In the genomic region with DNA sequence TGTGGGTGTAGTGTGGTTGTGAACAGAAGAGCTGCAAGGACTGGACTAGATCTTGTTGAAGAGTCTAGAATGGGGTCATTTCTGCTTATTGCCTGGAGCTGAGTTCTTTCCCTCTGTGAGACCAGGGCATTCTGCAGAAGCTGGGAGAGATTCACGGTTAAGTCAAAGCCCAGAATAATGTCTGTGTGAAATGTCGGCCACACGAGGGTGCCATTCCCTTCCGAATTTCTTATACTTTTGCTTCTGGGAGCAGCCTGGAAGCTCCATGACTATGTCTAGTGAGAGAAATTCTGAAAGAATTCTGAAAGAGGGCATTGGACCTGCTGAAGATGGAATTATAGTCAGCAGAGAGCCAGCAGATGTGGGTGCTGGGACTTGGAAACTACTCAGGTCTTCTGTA, we compare ENCODE assay signal across 9 mouse cellular contexts. TPM values are rescaled to one million over a fixed set of nuclear protein-coding genes. Genes with fewer than 3 reads are reported as not detected.
DNase-seq lines count a peak whose midpoint lies in the region; ATAC-seq and TF ChIP-seq lines count a peak whose summit lies in the region.
"Had no signal": no experiment of that assay in that cellular context is flagged by ENCODE, and none has a peak within 500 bp of the region (broad histone marks: within the 10 kb centered on the region; RNA-seq: fewer than 3 reads in every experiment).

No protein-coding gene starts in this region.

- peaks cover 11% of the 10 kb centered on the region; the same call in 1 of the 2 replicates for H3K36me3 ChIP-seq in embryonic facial prominence, embryonic 10.5 days (replicated peaks)
- H3K36me3 ChIP-seq in kidney, postnatal 0 days (ENCODE audit: insufficient read depth, low read length) = no peaks in the 10 kb centered on the region
- H3K36me3 ChIP-seq in liver, embryonic 14.5 days (replicated peaks; ENCODE audit: control insufficient read depth, insufficient read depth, low read depth) = no peaks in the 10 kb centered on the region

- 8% methylated on average over 4 of the region's 4 CpGs for WGBS in embryonic facial prominence, embryonic 10.5 days
- WGBS in kidney, postnatal 0 days = 11% methylated on average over 4 of the region's 4 CpGs
- 9% methylated on average over 4 of the region's 4 CpGs for WGBS in liver, embryonic 14.5 days (ENCODE audit: insufficient replicate concordance)

- H3K27me3 ChIP-seq in embryonic facial prominence, embryonic 10.5 days (replicated peaks; ENCODE audit: low read depth, poor library complexity, severe bottlenecking) = no peaks in the 10 kb centered on the region
- no peaks in the 10 kb centered on the region for H3K27me3 ChIP-seq in kidney, postnatal 0 days (ENCODE audit: insufficient read depth, low read length)
- H3K27me3 ChIP-seq in liver, embryonic 14.5 days (ENCODE audit: control insufficient read depth, insufficient read depth, low read length) = no peaks in the 10 kb centered on the region

- no peak overlapping the region for H3K9ac ChIP-seq in kidney, postnatal 0 days (ENCODE audit: low read depth, low read length)
- H3K9ac ChIP-seq in liver, embryonic 14.5 days (replicated peaks) = no peak overlapping the region

- DNase-seq in left cerebral cortex, adult 18-20 months (ENCODE audit: low spot score in 2 of 2) = peak; percentile 80 to 82
- DNase-seq in left cerebral cortex, adult 11 months (ENCODE audit: low spot score) = no peak
- DNase-seq in adrenal gland, adult 2 months = peak; percentile 72
- DNase-seq in embryonic facial prominence, embryonic 10.5 days (ENCODE audit: low spot score) = peak; percentile 49
- DNase-seq in kidney, postnatal 0 days (ENCODE audit: low spot score) = peak; percentile 84
- no peak for DNase-seq in liver, embryonic 14.5 days (ENCODE audit: low read depth in 3 of 3, low spot score in 3 of 3)
- DNase-seq in right cerebral cortex, postnatal 14 days = peak; percentile 70

- TF ChIP-seq CTCF in kidney, postnatal 0 days (IDR thresholded peaks at IDR 0.05; ENCODE audit: low read depth) = peak; percentile 81
- peak; percentile 33; the same call in 1 of the 2 replicates for TF ChIP-seq CTCF in liver, embryonic 14.5 days (IDR thresholded peaks at IDR 0.05; ENCODE audit: low read depth)

- H3K4me1 ChIP-seq in embryonic facial prominence, embryonic 10.5 days = peaks cover 9% of the 10 kb centered on the region
- H3K4me1 ChIP-seq in kidney, postnatal 0 days (replicated peaks; ENCODE audit: insufficient read depth, low read length) = no peaks in the 10 kb centered on the region
- peaks cover 0 to 2% of the 10 kb centered on the region in 2 experiments; a peak in 1 of 4 replicates for H3K4me1 ChIP-seq in liver, embryonic 14.5 days (replicated peaks; ENCODE audit: control insufficient read depth in 2 of 2, insufficient read depth in 2 of 2, low read length in 1 of 2)

- no peak for TF ChIP-seq EP300 in liver, embryonic 14.5 days (IDR thresholded peaks at IDR 0.05; ENCODE audit: low read depth)

- ATAC-seq in kidney, postnatal 0 days (replicated peaks; ENCODE audit: low FRiP score, low read depth) = no peak
- ATAC-seq in liver, embryonic 14.5 days (ENCODE audit: insufficient read depth) = no peak
- no peak for ATAC-seq in megakaryocyte-erythroid progenitor cell, adult 5-6 weeks (replicated peaks; ENCODE audit: low FRiP score, low TSS enrichment, poor library complexity, severe bottlenecking)

- H3K4me3 ChIP-seq in embryonic facial prominence, embryonic 10.5 days = no peak overlapping the region
- no peak overlapping the region for H3K4me3 ChIP-seq in kidney, postnatal 0 days (replicated peaks; ENCODE audit: low read depth, low read length)
- H3K4me3 ChIP-seq in liver, embryonic 14.5 days (ENCODE audit: insufficient read depth in 1 of 2, low read depth in 2 of 2, low read length in 2 of 2) = no peak overlapping the region

- H3K4me2 ChIP-seq in kidney, postnatal 0 days (ENCODE audit: low read length) = no peak overlapping the region
- H3K4me2 ChIP-seq in liver, embryonic 14.5 days (ENCODE audit: low read depth) = no peak overlapping the region

- no peaks in the 10 kb centered on the region for H3K9me3 ChIP-seq in embryonic facial prominence, embryonic 10.5 days
- H3K9me3 ChIP-seq in kidney, postnatal 0 days (replicated peaks; ENCODE audit: low read length) = no peaks in the 10 kb centered on the region
- H3K9me3 ChIP-seq in liver, embryonic 14.5 days (ENCODE audit: control insufficient read depth, low read length) = no peaks in the 10 kb centered on the region

- no peak overlapping the region for H3K27ac ChIP-seq in embryonic facial prominence, embryonic 10.5 days (replicated peaks)
- H3K27ac ChIP-seq in kidney, postnatal 0 days = no peak overlapping the region
- H3K27ac ChIP-seq in liver, embryonic 14.5 days = no peak overlapping the region

RNA-seq across cellular contexts. Expression of a gene that starts 3.0 kb away (rescaled TPM):
- total RNA-seq in left cerebral cortex, adult 18-20 months (2021) = 1 to 10 TPM; 5.4 to 7.5 TPM
- total RNA-seq in adrenal gland, adult 2 months (2021) = 1 to 10 TPM in 1 of 2 experiments, under 1 TPM in 1; 0.78 to 1.6 TPM
- polyA plus RNA-seq in adrenal gland, adult 2 months (2012; rRNA removed) = 0.87 and 1.5 TPM in 2 replicates
- polyA plus RNA-seq in embryonic facial prominence, embryonic 10.5 days (2016; fragmentation: Nextera tagmentation; extraction: Ambion mirVana) = 0.37 and 0.53 TPM in 2 replicates
- polyA plus RNA-seq in kidney, postnatal 0 days (2015; fragmentation: Nextera tagmentation; extraction: Ambion mirVana) = 0.37 and 0.50 TPM in 2 replicates
- 0.08 and 0.14 TPM in 2 replicates for polyA plus RNA-seq in liver, embryonic 14.5 days (2012; rRNA removed)
- polyA plus RNA-seq in liver, embryonic 14.5 days (2014; fragmentation: Nextera tagmentation; extraction: Ambion mirVana) = 0.10 and 0.13 TPM in 2 replicates
- not detected in 2 replicates for total RNA-seq in megakaryocyte-erythroid progenitor cell, adult 5-6 weeks (2014; fragmentation: Nextera tagmentation)
- total RNA-seq in megakaryocyte-erythroid progenitor cell, adult 5-6 weeks (2017) = 1.3 TPM in 1 of 2 replicates, not detected in the other

RNA-seq across cellular contexts. Expression of a gene that starts 31.7 kb away (rescaled TPM):
- not detected for total RNA-seq in left cerebral cortex, adult 18-20 months (2021)
- under 1 TPM; 0.48 to 0.84 TPM for total RNA-seq in adrenal gland, adult 2 months (2021)
- polyA plus RNA-seq in adrenal gland, adult 2 months (2012; rRNA removed) = 0.32 and 1.00 TPM in 2 replicates
- not detected in 2 replicates for polyA plus RNA-seq in embryonic facial prominence, embryonic 10.5 days (2016; fragmentation: Nextera tagmentation; extraction: Ambion mirVana)
- polyA plus RNA-seq in kidney, postnatal 0 days (2015; fragmentation: Nextera tagmentation; extraction: Ambion mirVana) = not detected in 2 replicates
- polyA plus RNA-seq in liver, embryonic 14.5 days (2012; rRNA removed) = 0.67 and 0.74 TPM in 2 replicates
- 1.5 and 1.8 TPM in 2 replicates for polyA plus RNA-seq in liver, embryonic 14.5 days (2014; fragmentation: Nextera tagmentation; extraction: Ambion mirVana)
- total RNA-seq in megakaryocyte-erythroid progenitor cell, adult 5-6 weeks (2014; fragmentation: Nextera tagmentation) = not detected in 2 replicates
- total RNA-seq in megakaryocyte-erythroid progenitor cell, adult 5-6 weeks (2017) = not detected in 2 replicates
- polyA plus RNA-seq: small intestine, adult 2 months had no signal

RNA-seq across cellular contexts. Expression of a gene that starts 49.1 kb away (rescaled TPM):
- total RNA-seq in left cerebral cortex, adult 18-20 months (2021) = 10 to 100 TPM; 43.2 to 43.4 TPM
- 10 to 100 TPM; 14.7 to 24.7 TPM for total RNA-seq in adrenal gland, adult 2 months (2021)
- 35.5 and 36.4 TPM in 2 replicates for polyA plus RNA-seq in adrenal gland, adult 2 months (2012; rRNA removed)
- 13.5 and 13.9 TPM in 2 replicates for polyA plus RNA-seq in embryonic facial prominence, embryonic 10.5 days (2016; fragmentation: Nextera tagmentation; extraction: Ambion mirVana)
- 12.6 and 13.0 TPM in 2 replicates for polyA plus RNA-seq in kidney, postnatal 0 days (2015; fragmentation: Nextera tagmentation; extraction: Ambion mirVana)
- polyA plus RNA-seq in liver, embryonic 14.5 days (2012; rRNA removed) = 1.9 and 2.0 TPM in 2 replicates
- polyA plus RNA-seq in liver, embryonic 14.5 days (2014; fragmentation: Nextera tagmentation; extraction: Ambion mirVana) = 1.7 and 2.2 TPM in 2 replicates
- 2.2 and 2.6 TPM in 2 replicates for total RNA-seq in megakaryocyte-erythroid progenitor cell, adult 5-6 weeks (2014; fragmentation: Nextera tagmentation)
- 3.8 and 4.3 TPM in 2 replicates for total RNA-seq in megakaryocyte-erythroid progenitor cell, adult 5-6 weeks (2017)

RNA-seq across cellular contexts. Expression of a gene that starts 49.6 kb away (rescaled TPM):
- 1 to 10 TPM; 5.9 to 9.5 TPM for total RNA-seq in left cerebral cortex, adult 18-20 months (2021)
- 1 to 10 TPM; 1.2 to 1.4 TPM for total RNA-seq in adrenal gland, adult 2 months (2021)
- 0.77 and 0.92 TPM in 2 replicates for polyA plus RNA-seq in adrenal gland, adult 2 months (2012; rRNA removed)
- 0.18 and 0.52 TPM in 2 replicates for polyA plus RNA-seq in embryonic facial prominence, embryonic 10.5 days (2016; fragmentation: Nextera tagmentation; extraction: Ambion mirVana)
- polyA plus RNA-seq in kidney, postnatal 0 days (2015; fragmentation: Nextera tagmentation; extraction: Ambion mirVana) = 0.79 and 0.97 TPM in 2 replicates
- 0.07 and 0.08 TPM in 2 replicates for polyA plus RNA-seq in liver, embryonic 14.5 days (2012; rRNA removed)
- 0.20 and 0.37 TPM in 2 replicates for polyA plus RNA-seq in liver, embryonic 14.5 days (2014; fragmentation: Nextera tagmentation; extraction: Ambion mirVana)
- not detected in 2 replicates for total RNA-seq in megakaryocyte-erythroid progenitor cell, adult 5-6 weeks (2014; fragmentation: Nextera tagmentation)
- total RNA-seq in megakaryocyte-erythroid progenitor cell, adult 5-6 weeks (2017) = not detected in 2 replicates

Comparison
In these comparisons a context has a peak if more than half of its experiments do, and no peak if none do; other contexts are left out.
1. DNase-seq: peak in left cerebral cortex, adult 18-20 months (2 of 2), adrenal gland, adult 2 months (single experiment), embryonic facial prominence, embryonic 10.5 days (single experiment), kidney, postnatal 0 days (single experiment) and right cerebral cortex, postnatal 14 days (single experiment); none in left cerebral cortex, adult 11 months (single experiment) and liver, embryonic 14.5 days (0 of 3).